Mouse (Mus musculus): Measurements from ENCODE around the gene Mrpl20.
A peak's percentile ranks its signal among the peaks of the same experiment; 100 is the strongest.

The Mrpl20 gene

DNA sequence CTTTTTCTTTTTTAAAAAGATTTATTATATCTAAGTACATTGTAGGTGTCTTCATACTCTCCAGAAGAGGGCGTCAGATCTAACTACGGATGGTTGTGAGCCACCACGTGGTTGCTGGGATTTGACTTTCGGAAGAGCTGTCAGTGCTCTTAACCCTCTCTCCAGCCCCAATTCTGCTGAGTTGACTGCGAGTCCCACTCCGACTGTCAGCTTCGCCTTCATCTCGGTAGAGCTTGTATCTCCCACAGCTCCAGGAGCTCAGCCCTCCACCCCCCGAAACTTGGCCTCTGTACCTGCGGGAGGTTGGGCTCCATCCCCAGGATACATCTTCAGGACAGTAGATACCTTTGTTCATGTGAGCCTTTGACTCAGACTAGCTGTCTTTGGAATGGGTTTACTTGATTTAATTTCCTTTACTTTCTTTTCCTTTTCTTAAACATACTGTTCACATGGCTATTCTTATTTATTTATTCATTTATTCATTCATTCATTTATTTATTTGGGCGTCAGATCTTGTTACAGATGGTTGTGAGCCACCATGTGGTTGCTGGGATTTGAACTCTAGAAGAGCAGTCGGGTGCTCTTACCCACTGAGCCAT is at the start of gene Mrpl20:
Gene Mrpl20, plus strand, starts transcription at position 138 of the 599 bp plus-strand sequence.
- peak; percentile 84 for DNase-seq (ENCODE audit: low read depth, low spot score)

DNA sequence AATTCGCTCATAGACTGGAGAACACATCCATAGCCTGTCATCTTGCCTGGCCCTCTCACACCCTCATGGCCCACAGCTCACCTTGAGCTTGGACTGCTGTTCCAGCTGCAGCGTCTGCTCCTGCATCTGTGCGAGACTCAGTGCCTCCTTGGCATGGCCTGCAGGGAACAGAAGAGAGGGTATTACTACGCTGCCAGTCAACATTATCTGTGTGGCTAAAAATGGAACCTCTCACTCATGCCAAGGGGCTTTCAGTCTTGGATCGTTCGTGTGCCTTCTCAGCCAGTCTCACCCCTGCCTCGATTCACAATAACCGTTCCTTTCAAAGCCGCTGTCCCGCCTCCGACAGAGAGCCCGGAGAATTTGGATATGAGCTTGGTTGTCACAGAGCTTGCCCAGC is 45.7 kb upstream of the Mrpl20 start:
- no peak for DNase-seq (ENCODE audit: low read depth, low spot score)

DNA sequence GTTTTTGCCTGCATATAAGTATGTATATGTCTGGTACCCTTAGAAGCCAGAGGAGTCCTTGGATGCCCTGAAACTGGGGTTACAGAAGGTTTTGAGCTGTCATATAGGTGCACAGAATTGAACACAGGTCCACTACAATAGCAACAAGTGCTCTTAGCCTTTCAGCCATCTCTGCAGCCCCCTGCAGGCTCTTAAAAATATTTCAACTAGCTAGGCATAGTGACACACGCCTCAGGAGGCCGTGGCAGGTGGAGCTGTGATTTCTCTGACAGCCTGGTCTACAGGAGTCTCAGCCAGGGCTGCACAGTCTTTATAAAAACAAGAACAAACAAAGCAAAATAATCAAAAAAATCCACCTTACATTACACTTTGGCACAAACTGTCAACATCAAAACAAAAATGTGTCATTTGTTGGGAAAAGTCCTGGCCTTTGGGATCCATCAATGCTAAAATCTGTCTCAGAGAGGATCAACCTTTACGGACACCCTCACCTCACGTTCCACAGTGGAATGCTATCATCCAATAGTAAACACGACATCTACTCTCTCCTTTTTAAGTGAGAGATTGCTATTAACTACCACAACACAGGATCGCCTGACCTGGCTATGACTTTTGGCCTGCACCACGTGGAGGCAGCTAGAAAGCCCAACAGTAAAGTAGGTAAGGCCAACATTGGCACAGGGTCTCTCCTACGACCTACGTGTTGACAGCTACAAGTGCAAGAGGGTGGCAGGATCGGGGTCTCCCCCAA is 42.6 kb upstream of the Mrpl20 start:
- DNase-seq (ENCODE audit: low read depth, low spot score), result peak; percentile 77

DNA sequence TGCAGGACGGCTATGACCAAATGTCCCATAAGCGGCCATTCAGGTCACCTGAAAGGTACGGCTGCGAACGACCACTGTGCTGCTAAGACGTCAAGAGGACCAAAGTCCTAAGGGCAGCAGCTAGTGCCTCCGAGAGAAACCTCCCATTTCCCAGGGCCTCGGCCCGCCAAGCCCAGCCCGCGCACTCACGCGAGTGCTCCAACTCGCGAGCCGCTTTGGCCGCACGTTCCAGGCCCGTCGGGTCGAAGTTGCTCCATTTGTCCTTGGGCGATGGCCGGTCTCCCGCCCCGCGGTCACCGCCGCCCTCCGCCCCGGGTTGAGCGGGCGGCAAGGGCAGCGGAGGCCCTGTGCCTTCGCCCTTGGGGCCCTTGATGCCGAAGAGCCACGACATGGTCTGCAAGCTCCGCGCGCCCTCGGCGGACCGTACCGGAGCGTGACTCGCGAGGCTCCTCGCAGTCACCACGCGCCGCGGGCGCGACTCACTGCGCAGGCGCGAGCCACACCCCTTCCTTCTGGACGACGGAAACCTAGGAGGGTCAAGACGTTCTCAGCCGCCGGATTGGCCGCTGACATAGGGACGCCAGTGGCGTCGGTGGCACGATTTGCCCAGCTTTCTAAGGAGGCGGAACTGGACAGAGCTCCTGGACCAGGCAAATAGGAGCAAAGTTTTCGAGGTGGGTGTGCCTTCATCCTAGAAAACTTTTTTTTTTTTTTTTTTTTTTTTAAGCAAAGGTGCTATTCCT is 41.9 kb upstream of the Mrpl20 start, which contains the start of gene Atad3a:
Gene Atad3a, minus strand, starts transcription at position 481 of the 743 bp plus-strand sequence.
- peak; percentile 98 for DNase-seq (ENCODE audit: low read depth, low spot score)

DNA sequence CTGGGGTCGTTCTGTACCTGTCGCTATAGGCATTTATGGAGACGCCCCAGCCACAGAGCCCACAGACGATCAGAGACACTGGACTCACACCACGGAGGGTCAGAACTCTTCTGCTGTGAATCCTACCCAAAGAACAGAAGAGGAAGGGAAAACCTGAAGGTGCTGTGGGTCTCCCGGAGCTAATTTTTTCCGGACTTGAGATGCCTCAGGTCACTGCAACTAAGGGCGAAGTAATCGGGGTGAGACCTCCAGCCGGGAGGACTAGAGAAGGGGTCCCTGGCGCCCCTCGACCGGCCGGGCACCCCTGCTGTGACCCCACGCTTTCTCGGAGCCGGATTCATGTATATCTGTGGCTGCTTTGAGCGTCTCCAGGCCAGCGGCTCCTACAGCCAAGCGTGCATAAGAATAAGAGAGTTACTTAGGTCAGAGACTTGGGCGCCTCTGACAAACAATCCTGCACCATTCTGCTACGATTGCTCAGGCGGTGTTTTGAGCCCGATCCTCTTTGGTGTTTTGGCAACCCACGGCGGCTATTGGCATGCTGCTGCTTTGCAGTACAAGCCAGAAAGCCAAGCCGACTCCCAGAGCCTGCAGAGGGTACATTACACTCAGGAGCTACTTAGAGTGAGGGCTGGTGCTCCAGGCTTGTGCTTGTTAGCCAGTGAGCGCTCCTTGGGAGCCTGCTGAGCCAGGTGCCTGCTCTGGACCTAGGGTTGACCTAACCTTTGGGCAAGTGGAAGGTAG is 41.1 kb upstream of the Mrpl20 start:
- no peak for DNase-seq (ENCODE audit: low read depth, low spot score)

DNA sequence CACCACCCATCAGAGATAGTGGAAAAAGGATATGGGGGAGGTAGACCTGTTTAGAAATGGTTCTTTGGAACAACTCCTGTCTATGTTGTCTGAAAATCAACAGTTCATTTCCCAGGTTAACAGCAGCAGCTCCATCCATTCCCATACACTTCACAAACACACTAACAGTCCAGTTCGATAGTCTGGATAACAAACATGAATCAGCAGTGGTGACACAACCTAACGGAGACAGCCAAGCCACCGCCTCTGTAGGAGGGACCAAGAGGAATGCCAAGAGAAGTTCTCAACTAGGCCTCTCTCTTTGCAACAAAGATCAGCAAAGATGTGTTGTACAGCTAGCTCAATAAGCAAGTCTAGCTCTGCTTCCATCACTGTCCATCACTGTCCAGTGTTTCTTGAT is 40.3 kb upstream of the Mrpl20 start:
- DNase-seq (ENCODE audit: low read depth, low spot score), result no peak

DNA sequence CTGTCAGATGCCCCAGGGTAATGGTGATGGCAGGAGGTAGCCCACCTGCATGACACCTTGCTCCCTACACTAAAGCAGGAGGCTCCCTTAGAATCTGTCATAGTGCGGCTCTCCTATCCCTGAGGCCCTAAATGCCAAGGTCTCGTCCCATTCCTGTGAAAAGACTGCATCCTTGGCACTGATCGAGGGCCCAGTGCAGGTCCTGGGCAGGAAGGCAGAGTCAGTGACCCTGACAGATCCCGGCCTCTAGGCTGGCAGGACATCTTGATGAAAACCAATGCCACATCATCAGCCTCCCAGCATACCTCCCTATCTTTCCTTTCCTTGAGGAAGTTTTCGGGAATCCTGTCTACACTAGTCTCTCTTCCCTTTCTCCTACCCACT is 33.2 kb upstream of the Mrpl20 start:
- peak; percentile 28 for DNase-seq (ENCODE audit: low read depth, low spot score)

DNA sequence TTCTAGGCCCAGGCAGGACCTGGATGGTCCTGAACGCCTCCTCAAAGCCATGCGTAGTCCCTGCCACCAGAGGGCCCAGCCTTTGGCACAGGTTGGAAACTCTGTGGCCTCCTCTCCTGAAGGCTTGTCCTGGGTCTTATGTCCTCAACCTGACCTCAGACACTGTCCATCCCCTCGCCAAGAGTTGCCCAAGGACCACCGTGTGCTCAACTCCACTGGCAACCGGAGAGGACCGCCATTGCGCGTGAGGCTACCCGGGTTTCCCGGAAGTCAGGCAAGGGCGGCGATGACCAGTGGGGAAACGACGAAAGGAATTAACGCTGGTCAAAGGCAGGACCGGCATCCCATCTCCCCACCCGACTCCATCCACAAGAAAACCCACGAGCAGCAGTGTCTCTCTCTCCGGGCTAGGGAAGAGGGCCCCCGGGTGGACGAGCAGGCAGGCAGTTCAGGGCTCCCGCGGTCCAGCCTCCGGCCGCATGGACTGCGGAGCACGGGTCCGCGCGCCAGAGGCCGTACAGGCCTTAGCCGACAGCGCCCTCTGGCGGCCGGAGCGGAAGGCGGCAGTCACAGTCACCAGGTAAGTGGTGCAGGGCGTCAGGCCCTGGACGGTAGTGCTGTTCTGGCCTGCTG is 32.7 kb upstream of the Mrpl20 start:
- peak; percentile 88 for DNase-seq (ENCODE audit: low read depth, low spot score)

DNA sequence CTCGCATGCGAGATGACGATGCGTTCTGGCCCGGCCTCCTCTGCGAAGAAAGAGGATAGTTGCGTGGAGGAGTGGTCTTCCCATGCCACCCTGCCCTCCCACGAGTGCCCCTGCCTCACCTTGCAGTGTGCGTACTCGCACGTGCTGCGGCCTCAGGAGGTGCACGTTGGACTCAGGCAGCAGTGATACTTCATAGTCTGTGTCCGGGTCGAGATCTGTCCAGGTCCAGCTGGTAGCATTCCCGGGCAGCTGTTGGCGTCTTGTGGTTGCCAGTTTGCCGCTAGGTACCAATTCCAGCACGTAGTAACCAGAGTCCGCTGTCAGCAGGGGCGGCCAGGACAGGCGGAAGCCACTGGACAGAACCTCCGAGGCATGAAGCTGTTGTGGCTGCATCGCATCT is 32.1 kb upstream of the Mrpl20 start:
- no peak for DNase-seq (ENCODE audit: low read depth, low spot score)

DNA sequence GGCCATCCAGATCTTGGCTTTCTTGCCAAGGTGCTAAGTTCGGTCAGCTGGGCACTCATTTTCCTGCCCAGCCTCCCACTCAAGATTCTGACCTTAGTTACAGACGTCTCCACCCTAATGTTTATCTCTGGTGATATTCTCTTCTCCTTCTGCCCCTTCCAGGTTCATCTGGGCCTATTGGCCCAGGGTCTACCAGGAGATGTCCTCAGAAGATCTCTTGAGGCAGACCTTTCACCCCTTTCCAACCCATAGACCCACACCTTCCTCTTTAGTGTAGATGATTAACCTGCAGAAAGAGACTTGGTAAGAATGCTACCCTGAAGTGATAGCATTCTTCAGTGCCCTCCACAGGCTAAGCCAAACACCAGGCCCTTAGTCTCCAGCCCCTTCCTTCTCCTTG is 31.0 kb upstream of the Mrpl20 start:
- DNase-seq (ENCODE audit: low read depth, low spot score), result no peak

DNA sequence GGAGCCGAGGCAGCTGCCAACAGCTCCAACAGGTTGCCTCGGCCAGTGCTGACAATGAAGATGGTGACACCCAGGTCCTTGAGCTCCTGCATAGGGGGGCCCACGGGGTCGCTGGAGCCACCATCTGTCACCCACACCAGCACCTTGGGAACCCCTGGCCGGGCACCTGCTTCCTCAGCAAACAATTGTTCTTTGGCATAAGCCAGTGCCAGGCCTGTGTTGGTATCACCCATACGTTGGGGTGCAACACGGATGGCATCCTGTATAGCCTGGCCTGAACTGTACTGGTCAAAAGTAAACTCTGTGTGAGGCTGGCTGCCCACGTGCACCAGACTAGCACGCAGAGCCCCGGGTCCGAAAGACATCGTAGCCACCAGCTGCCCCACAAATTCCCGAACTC is 29.9 kb upstream of the Mrpl20 start:
- no peak for DNase-seq (ENCODE audit: low read depth, low spot score)

DNA sequence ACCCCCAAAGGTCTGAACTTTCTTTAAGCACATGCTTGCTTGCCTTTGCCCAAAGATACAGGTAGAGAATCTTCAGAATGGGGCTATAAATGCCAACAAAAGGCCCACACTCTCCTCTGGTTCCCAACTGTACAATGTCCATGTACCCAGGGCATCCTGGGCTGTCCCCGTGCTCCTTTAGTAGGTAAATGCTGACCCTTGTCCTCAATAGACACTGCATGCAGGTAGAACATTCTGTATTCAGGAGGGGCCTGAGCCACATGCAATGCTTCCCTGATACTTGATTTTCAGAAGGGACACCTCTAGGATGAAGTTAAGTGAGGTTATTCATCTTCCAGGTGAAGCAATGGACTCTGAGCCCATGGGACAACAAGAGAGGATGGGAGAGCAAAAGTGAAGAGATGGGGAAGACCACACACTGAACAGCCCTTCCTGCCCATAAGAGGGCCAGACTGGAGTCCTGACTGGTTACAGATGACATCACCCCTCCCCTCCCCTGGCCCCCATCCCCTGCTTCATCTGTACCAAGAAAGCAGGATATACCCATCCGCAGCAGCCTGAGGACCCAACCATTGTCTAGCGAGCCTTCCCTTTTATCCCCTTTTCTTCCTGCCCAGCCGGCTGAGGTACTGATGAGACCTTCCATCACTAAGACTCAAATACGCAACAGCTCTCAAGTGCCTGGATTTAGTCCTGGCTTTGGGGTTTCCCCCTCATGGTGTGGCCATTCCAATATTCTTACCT is 29.2 kb upstream of the Mrpl20 start:
- no peak for DNase-seq (ENCODE audit: low read depth, low spot score)

DNA sequence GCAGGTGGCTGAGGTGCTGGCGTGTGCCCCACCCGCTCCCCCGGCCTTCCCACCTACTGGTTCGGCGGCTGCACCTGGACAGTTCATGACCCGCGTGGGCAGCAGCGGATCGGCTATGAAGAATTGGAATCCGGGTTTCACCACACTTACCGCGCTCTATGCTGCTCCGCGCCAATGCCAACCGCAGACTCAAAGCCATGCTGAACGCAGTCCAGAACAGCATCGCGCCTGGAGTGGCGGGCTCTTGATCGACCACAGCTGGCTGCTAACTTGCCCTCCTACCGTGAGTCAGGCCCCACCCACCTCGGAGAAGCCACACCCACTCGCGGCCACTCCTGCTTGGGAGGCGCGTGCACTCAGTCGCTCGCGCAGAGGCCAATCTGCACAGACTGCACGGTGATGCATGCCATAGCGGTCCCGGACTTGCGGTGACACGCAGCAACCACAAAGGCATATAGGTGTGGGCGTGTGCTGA is 28.4 kb upstream of the Mrpl20 start, which contains the start of gene Vwa1:
Gene Vwa1, minus strand, starts transcription at position 419 of the 475 bp plus-strand sequence.
- DNase-seq (ENCODE audit: low read depth, low spot score), result peak; percentile 91

DNA sequence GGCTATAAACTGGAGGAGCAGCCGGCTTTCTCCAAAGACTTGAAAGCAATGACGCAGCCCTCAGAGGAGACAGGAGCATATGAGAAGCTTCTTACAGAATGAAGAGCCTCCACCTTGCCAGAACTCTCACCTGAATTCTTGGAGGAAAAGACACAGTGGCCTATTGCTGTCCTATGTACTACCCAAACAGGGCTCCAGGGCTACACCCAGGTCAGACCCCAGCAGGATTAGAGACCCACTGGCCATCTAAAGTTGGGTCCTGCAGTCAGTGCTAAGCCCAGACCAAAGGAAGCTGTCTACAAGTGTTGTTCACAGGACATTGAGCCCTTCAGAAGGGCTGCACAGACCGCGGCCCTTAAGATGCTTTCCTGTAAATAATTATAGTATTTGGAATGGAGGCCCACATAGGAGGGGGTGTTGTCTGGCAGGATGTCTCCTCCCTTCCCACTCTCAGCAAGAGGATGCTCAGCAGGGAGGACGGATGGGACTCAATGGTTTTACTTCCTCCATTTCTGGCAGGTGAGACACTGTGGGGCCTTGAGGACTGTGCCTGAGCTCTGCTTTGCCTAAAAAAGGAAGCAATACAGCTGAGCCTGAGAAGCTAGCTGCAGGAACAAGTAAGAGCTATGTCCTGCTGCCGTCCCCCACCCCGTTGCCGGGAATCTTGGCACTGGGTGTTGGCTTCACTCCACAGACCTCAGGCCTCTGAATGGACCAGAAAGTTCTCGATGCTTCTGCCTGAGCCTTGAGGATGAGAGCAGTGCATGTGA is 27.5 kb upstream of the Mrpl20 start:
- peak; percentile 66 for DNase-seq (ENCODE audit: low read depth, low spot score)

DNA sequence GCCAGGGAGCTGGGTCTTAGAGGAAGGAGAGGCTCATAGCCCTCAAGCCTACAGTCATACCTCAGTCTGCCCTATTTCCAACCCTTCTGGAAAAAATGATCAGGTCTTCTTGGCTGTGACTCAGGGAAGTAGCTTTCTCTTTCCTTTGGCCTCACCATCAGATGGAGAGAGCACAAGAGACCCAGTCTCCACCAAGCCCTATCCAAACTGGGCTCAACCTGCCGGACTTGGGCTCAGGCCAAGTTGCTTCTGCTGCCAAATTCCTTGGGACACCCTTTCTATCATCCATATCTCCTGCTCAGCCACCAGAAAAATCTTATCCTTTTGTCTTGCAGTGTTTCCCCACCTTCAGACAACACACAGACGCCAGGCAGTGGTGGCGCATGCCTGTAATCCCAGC is 26.8 kb upstream of the Mrpl20 start:
- no peak for DNase-seq (ENCODE audit: low read depth, low spot score)

DNA sequence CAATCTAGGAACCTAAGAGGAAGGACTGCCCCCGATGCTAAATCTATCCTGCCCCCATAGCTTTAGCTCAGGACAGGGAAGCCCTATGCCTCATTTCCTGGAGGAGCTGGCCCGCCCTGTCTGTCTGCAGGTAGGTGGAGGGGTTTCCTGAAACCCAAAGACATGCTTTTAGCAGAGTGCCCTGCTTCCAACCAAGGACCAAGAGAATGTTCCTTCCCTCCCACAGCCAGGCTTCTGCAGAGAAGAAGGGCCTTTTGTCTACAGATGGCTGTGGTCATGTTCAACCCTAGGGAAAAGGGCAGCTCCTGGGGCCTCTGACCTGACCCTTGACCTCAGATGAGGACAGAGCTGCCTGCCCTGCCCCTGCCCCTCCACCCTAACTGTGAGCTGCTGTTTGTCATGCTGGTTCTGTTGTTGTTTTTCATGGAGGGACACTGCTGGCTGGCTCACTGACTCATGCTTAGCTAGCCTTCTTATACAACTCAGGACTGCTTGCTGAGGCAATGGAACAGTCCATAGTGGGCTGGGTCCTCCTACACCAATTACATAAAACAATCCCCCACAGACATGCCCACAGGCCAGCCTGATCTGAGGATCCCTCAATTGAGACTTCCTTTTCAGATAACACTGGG is 25.9 kb upstream of the Mrpl20 start:
- DNase-seq (ENCODE audit: low read depth, low spot score), result no peak

DNA sequence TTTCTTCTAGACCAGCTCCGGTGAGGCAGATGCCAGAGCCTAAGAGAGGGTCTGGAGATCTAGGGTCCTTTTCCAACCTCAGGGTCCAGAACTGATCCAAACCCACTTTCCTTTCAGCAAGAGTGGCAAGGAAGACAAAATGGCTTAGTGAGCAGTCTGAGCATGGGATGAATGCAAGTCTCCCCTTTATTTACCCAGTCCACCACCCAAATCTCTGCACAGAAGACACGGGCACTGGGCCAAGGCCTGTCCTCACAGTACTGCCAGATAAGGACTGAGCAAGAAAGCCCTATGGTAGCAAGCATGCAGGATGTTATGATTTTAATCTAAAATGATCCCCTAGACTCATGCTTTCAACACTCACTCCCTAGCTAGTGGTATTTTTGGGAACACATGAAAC is 24.9 kb upstream of the Mrpl20 start:
- no peak for DNase-seq (ENCODE audit: low read depth, low spot score)

DNA sequence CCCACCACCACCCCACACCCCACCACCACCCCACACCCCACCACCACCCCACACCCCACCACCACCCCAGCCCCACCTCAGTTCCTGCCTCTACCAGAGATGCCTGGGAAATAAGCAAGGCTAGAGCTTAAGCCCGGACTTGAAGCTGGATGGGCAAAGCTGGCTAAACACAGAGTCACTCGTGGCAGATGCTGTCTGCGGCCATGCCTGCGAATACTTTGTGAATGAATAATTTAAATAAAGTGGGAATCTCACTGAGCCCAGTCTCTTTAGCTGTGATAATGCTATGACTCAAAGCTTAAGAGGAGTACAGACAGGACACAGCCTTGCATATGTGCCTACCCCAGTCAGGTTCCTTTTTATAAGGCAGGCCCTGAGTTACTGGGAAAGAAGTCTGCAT is 23.2 kb upstream of the Mrpl20 start:
- no peak for DNase-seq (ENCODE audit: low read depth, low spot score)

DNA sequence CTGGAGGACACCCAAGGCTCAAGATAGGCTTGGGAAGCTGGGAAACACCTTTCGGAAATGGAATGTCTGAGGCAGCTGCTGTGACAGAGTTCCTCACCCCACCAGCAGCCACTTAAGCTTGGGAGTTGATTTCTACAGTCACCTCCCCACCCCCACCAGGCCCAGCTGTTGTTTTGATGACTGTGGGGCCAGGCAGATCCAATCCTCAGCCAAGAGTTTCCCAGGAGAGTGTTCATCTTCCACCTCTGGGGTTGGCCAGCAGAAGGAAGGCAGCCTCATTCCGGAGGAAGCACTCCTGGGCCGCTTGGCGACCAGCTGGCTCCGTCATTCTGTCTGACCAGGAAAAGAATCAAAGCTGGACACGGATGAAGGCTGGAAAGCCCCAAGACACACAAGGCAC is 21.8 kb upstream of the Mrpl20 start:
- no peak for DNase-seq (ENCODE audit: low read depth, low spot score)

All from R1 (cell line).